Comparison of ENCODE assay signal across 12 mouse cellular contexts in the genomic region with DNA sequence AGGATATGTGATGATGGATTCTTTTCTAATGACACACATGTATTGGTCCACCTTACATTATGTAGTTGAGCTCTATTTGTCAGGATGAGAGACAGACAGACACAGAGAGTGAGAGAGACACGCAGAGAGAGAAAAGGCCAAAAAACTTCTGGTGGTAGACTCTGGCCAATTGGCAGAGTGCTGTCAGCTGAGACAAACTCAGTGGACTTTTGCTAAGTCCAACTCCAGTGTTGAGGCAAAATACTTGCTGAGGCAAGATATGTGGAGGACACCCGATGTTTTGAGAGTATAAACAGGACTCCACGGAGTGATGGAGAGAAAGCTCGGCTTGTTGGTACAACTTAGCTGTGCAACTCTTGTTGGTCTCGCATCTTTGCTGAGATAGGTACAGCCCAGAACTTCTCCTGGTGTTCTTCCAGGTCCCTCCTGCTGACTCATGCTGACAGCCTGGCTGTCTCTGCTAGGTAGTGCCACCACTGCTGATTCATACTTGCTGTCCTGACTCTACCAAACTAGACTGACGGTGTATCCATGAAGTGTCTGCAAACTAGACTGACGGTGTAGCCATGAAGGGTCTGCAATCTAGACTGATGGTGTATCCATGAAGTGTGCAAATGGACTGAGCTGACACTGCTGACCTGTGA. TPM values are rescaled to one million over a fixed set of nuclear protein-coding genes. Genes with fewer than 3 reads are reported as not detected.
DNase-seq lines count a peak whose midpoint lies in the region; ATAC-seq and TF ChIP-seq lines count a peak whose summit lies in the region.
"Had no signal": no experiment of that assay in that cellular context is flagged by ENCODE, and none has a peak within 500 bp of the region (broad histone marks: within the 10 kb centered on the region; RNA-seq: fewer than 3 reads in every experiment).

No protein-coding gene starts in this region.

- H3K4me1 ChIP-seq in heart, embryonic 13.5 days, result no peaks in the 10 kb centered on the region
- H3K4me1 ChIP-seq in heart, embryonic 10.5 days, result no peaks in the 10 kb centered on the region
- H3K4me1 ChIP-seq in stomach, embryonic 15.5 days, result no peaks in the 10 kb centered on the region
- no peaks in the 10 kb centered on the region for H3K4me1 ChIP-seq in stomach, postnatal 0 days (replicated peaks; ENCODE audit: control insufficient read depth, insufficient read depth)
- H3K4me1 ChIP-seq: embryonic facial prominence, embryonic 10.5 days; forebrain, embryonic 15.5 days; heart, embryonic 15.5 days had no signal

- no peak overlapping the region for H3K27ac ChIP-seq in heart, embryonic 13.5 days (replicated peaks)
- no peak overlapping the region for H3K27ac ChIP-seq in heart, embryonic 10.5 days
- H3K27ac ChIP-seq in stomach, embryonic 15.5 days, result no peak overlapping the region
- no peak overlapping the region for H3K27ac ChIP-seq in stomach, postnatal 0 days (replicated peaks)
- H3K27ac ChIP-seq: embryonic facial prominence, embryonic 10.5 days; forebrain, embryonic 15.5 days; heart, embryonic 15.5 days had no signal

- no peak overlapping the region for H3K9ac ChIP-seq in heart, embryonic 13.5 days
- H3K9ac ChIP-seq in stomach, embryonic 15.5 days, result no peak overlapping the region
- no peak overlapping the region for H3K9ac ChIP-seq in stomach, postnatal 0 days (ENCODE audit: low read length)
- H3K9ac ChIP-seq: forebrain, embryonic 15.5 days; heart, embryonic 15.5 days had no signal

- TF ChIP-seq EP300 in stomach, postnatal 0 days (optimal IDR thresholded peaks at IDR 0.05), result no peak

- H3K9me3 ChIP-seq in heart, embryonic 13.5 days, result no peaks in the 10 kb centered on the region
- H3K9me3 ChIP-seq in heart, embryonic 10.5 days, result no peaks in the 10 kb centered on the region
- no peaks in the 10 kb centered on the region for H3K9me3 ChIP-seq in stomach, embryonic 15.5 days
- H3K9me3 ChIP-seq in stomach, postnatal 0 days (ENCODE audit: control insufficient read depth, low read length), result no peaks in the 10 kb centered on the region
- H3K9me3 ChIP-seq: embryonic facial prominence, embryonic 10.5 days; forebrain, embryonic 15.5 days; heart, embryonic 15.5 days had no signal

- H3K36me3 ChIP-seq in heart, embryonic 13.5 days, result peaks cover 48% of the 10 kb centered on the region
- H3K36me3 ChIP-seq in heart, embryonic 10.5 days, result peaks cover 42% of the 10 kb centered on the region
- peaks cover 4% of the 10 kb centered on the region; the same call in 1 of the 2 replicates for H3K36me3 ChIP-seq in stomach, embryonic 15.5 days
- H3K36me3 ChIP-seq in stomach, postnatal 0 days (ENCODE audit: control insufficient read depth, insufficient read depth, low read length), result no peaks in the 10 kb centered on the region; the same call in 1 of the 2 replicates

- H3K4me3 ChIP-seq in heart, embryonic 13.5 days, result no peak overlapping the region
- H3K4me3 ChIP-seq in heart, embryonic 10.5 days, result no peak overlapping the region
- H3K4me3 ChIP-seq in stomach, embryonic 15.5 days (replicated peaks), result no peak overlapping the region
- H3K4me3 ChIP-seq in stomach, postnatal 0 days (ENCODE audit: low read depth, low read length), result no peak overlapping the region
- H3K4me3 ChIP-seq: embryonic facial prominence, embryonic 10.5 days; forebrain, embryonic 15.5 days; heart, embryonic 15.5 days had no signal

- ATAC-seq in heart, embryonic 13.5 days (ENCODE audit: extremely low read depth, insufficient number of reproducible peaks, low FRiP score, low TSS enrichment), result peak; percentile 80
- peak; percentile 39; the same call in 1 of the 2 replicates for ATAC-seq in stomach, embryonic 15.5 days (ENCODE audit: insufficient read depth, low FRiP score, low read depth)
- ATAC-seq in stomach, postnatal 0 days (ENCODE audit: low FRiP score, low TSS enrichment), result no peak
- ATAC-seq: forebrain, embryonic 15.5 days had no signal

- TF ChIP-seq CTCF in stomach, postnatal 0 days (IDR thresholded peaks at IDR 0.05; ENCODE audit: low read depth), result no peak

- peak; percentile 30 for DNase-seq in adrenal gland, postnatal 14 days
- no peak for DNase-seq in adrenal gland, postnatal 4 days (ENCODE audit: low spot score in 2 of 2)
- DNase-seq in heart, embryonic 10.5 days (ENCODE audit: low spot score), result no peak
- DNase-seq in stomach, postnatal 0 days (ENCODE audit: low spot score), result no peak
- peak; percentile 25 for DNase-seq in skeletal muscle tissue, adult 2 months (ENCODE audit: low read depth, low spot score)
- no peak for DNase-seq in urinary bladder, postnatal 25 days (ENCODE audit: low spot score)
- DNase-seq: lung, adult 18-20 months had no signal

- no peaks in the 10 kb centered on the region for H3K27me3 ChIP-seq in heart, embryonic 13.5 days (replicated peaks)
- H3K27me3 ChIP-seq in heart, embryonic 10.5 days (ENCODE audit: insufficient read depth, poor library complexity, severe bottlenecking), result no peaks in the 10 kb centered on the region
- H3K27me3 ChIP-seq in stomach, embryonic 15.5 days (replicated peaks), result no peaks in the 10 kb centered on the region
- no peaks in the 10 kb centered on the region for H3K27me3 ChIP-seq in stomach, postnatal 0 days (ENCODE audit: control insufficient read depth, insufficient read depth, low read length)
- H3K27me3 ChIP-seq: forebrain, embryonic 15.5 days; heart, embryonic 15.5 days had no signal

- 76% methylated on average over 7 of the region's 7 CpGs for WGBS in heart, embryonic 13.5 days
- 87% methylated on average over 7 of the region's 7 CpGs for WGBS in heart, embryonic 10.5 days
- WGBS in stomach, embryonic 15.5 days, result 89% methylated on average over 7 of the region's 7 CpGs
- WGBS in stomach, postnatal 0 days, result 90% methylated on average over 7 of the region's 7 CpGs

- no peak overlapping the region for H3K4me2 ChIP-seq in heart, embryonic 13.5 days
- no peak overlapping the region for H3K4me2 ChIP-seq in stomach, embryonic 15.5 days
- no peak overlapping the region for H3K4me2 ChIP-seq in stomach, postnatal 0 days (replicated peaks; ENCODE audit: low read depth)
- H3K4me2 ChIP-seq: forebrain, embryonic 15.5 days; heart, embryonic 15.5 days had no signal

RNA-seq across cellular contexts. Expression of a gene that starts 11.9 kb away (rescaled TPM):
- 70.4 and 76.2 TPM in 2 replicates for total RNA-seq in adrenal gland, postnatal 14 days (2021)
- total RNA-seq in adrenal gland, postnatal 4 days (2021), result 100 to 1,000 TPM; 105 to 109 TPM
- 58.4 and 62.7 TPM in 2 replicates for polyA plus RNA-seq in heart, embryonic 13.5 days (2015; fragmentation: Nextera tagmentation; extraction: Ambion mirVana)
- polyA plus RNA-seq in heart, embryonic 10.5 days (2016; fragmentation: Nextera tagmentation; extraction: Ambion mirVana), result 77.2 and 93.0 TPM in 2 replicates
- 90.8 and 95.0 TPM in 2 replicates for polyA plus RNA-seq in stomach, embryonic 15.5 days (2015; fragmentation: Nextera tagmentation; extraction: Ambion mirVana)
- polyA plus RNA-seq in stomach, postnatal 0 days (2015; fragmentation: Nextera tagmentation; extraction: Ambion mirVana), result 44.1 and 47.4 TPM in 2 replicates

Comparison
In these comparisons a context has a peak if more than half of its experiments do, and no peak if none do; other contexts are left out.
1. DNase-seq: peak in adrenal gland, postnatal 14 days (single experiment) and skeletal muscle tissue, adult 2 months (single experiment); none in adrenal gland, postnatal 4 days (0 of 2), heart, embryonic 10.5 days (single experiment), stomach, postnatal 0 days (single experiment) and urinary bladder, postnatal 25 days (single experiment).